Mouse (Mus musculus) lung, embryonic 15.5 days (tissue): ENCODE measurements at regions not wholly inside any gene's neighbourhood (a gene's known extent, or its start where the extent isn't known, plus 50 kb on each side); places are given as distances from the start of the nearest gene placed in this dataset.

ENCODE experiments used
- ATAC-seq: fragments of 200-750 bp; cut with Nextera tagmentation; 2 replicates; pipeline ENCODE4 v1.8.0; 2017; ENCODE audit warnings: moderate number of reproducible peaks, borderline replicate concordance; ENCODE audit not compliant: low FRiP score, low TSS enrichment; ENCODE audit errors: extremely low read depth
- H3K27ac ChIP-seq: fragments of 300-500 bp; sonication (generic); 2 replicates; pipeline ENCODE4 v1.5.1; 2015; ENCODE audit warnings: moderate library complexity, mild to moderate bottlenecking, inconsistent platforms
- H3K27me3 ChIP-seq: fragments of 300-500 bp; sonication (generic); 2 replicates; pipeline ENCODE4 v1.6.1; 2015; ENCODE audit warnings: inconsistent platforms
- H3K36me3 ChIP-seq: fragments of 300-500 bp; sonication (generic); 2 replicates; pipeline ENCODE4 v1.6.1; 2015; ENCODE audit warnings: inconsistent platforms
- H3K4me1 ChIP-seq: fragments of 300-500 bp; sonication (generic); 2 replicates; pipeline ENCODE4 v1.6.1; 2015; ENCODE audit warnings: inconsistent platforms
- H3K4me2 ChIP-seq: fragments of 300-500 bp; sonication (generic); 2 replicates; pipeline ENCODE4 v1.6.1; 2015; ENCODE audit warnings: inconsistent platforms, mild to moderate bottlenecking, moderate library complexity
- H3K4me3 ChIP-seq: fragments of 300-500 bp; sonication (generic); 2 replicates; pipeline ENCODE4 v1.5.1; 2015; ENCODE audit warnings: mild to moderate bottlenecking, inconsistent platforms
- H3K9ac ChIP-seq: fragments of 300-500 bp; sonication (generic); 2 replicates; pipeline ENCODE4 v1.6.1; 2015; ENCODE audit warnings: inconsistent platforms
- H3K9me3 ChIP-seq: fragments of 300-500 bp; sonication (generic); 2 replicates; pipeline ENCODE4 v1.6.1; 2016; ENCODE audit warnings: inconsistent platforms
- WGBS: fragments of 180-500 bp; shearing (Covaris S2); methylation state at CpG from one replicate; pipeline ENCODE4 v1.1.7; 2015; 5-methylcytosine and 5-hydroxymethylcytosine counted together

GRCm38 (mm10) chr15:88146118-88146517, 454.0 kb upstream of the Zdhhc25 start:
- 47% methylated on average over 7 of the region's 7 CpGs for WGBS
- ATAC-seq = no peak
- no peaks in the 10 kb centered on the region for H3K4me1 ChIP-seq

GRCm38 (mm10) chr15:88151199-88151598, 448.9 kb upstream of the Zdhhc25 start:
- Histone ChIP-seq H3K9ac (no peak overlapping the region), H3K9me3 (no peaks in the 10 kb centered on the region), H3K4me1 (no peaks in the 10 kb centered on the region), H3K27ac (no peak overlapping the region), H3K27me3 (no peaks in the 10 kb centered on the region), H3K4me2 (no peak overlapping the region), H3K4me3 (no peak overlapping the region), H3K36me3 (no peaks in the 10 kb centered on the region)
- ATAC-seq = no peak
- WGBS = 60% methylated on average over 6 of the region's 6 CpGs

More at GRCm38 (mm10) chr15:88146118-88146517, 454.0 kb upstream of the Zdhhc25 start:
- Histone ChIP-seq H3K36me3 (no peaks in the 10 kb centered on the region), H3K4me3 (no peak overlapping the region), H3K27ac (no peak overlapping the region), H3K4me2 (no peak overlapping the region), H3K27me3 (no peaks in the 10 kb centered on the region), H3K9me3 (no peaks in the 10 kb centered on the region), H3K9ac (no peak overlapping the region)

DNA sequence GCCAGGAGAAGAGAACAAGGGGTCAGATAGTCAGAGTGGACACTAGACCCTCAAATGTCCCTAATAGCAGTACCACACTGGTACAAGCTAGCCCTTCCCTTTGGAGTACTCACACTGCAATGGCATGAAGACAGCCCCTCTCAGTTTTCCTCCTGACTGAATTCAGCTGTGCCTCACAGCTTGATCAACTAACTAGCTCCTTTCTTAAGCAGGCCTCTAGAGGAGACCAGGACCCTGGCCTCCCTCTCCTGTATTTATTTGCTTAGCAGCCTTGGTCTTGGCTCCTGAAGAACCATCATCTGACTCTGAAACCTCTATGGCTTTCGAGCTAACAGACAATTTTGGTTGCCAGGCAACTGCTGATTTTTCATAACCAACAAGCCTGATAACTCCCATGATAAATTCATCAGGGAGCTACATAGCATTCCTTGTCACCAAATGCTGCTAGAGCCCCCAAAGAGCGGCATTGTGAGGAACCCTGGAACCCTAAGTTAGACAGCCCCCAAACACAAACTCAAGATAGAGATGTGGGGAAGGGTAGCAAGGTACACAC, 440.4 kb upstream of the Zdhhc25 start:
- no peak for ATAC-seq
- H3K9ac ChIP-seq = no peak overlapping the region
- no peaks in the 10 kb centered on the region for H3K9me3 ChIP-seq
- no peak overlapping the region for H3K27ac ChIP-seq
- H3K36me3 ChIP-seq = no peaks in the 10 kb centered on the region
- WGBS = 56% methylated on average over 2 of the region's 2 CpGs
- no peak overlapping the region for H3K4me3 ChIP-seq
- no peaks in the 10 kb centered on the region for H3K27me3 ChIP-seq
- no peak overlapping the region for H3K4me2 ChIP-seq
- no peaks in the 10 kb centered on the region for H3K4me1 ChIP-seq

GRCm38 (mm10) chr15:88160291-88160690, 439.8 kb upstream of the Zdhhc25 start:
- 83% methylated on average over 4 of the region's 4 CpGs for WGBS
- Histone ChIP-seq H3K27ac (no peak overlapping the region), H3K4me2 (no peak overlapping the region), H3K36me3 (no peaks in the 10 kb centered on the region), H3K27me3 (no peaks in the 10 kb centered on the region), H3K9me3 (no peaks in the 10 kb centered on the region), H3K9ac (no peak overlapping the region), H3K4me1 (no peaks in the 10 kb centered on the region), H3K4me3 (no peak overlapping the region)
- ATAC-seq = no peak

- no peaks in the 10 kb centered on the region for H3K9me3 ChIP-seq
- no peaks in the 10 kb centered on the region for H3K36me3 ChIP-seq
- no peak overlapping the region for H3K4me3 ChIP-seq
- ATAC-seq = no peak
- 59% methylated on average over 3 of the region's 3 CpGs for WGBS
- no peak overlapping the region for H3K9ac ChIP-seq
- no peaks in the 10 kb centered on the region for H3K4me1 ChIP-seq
- no peak overlapping the region for H3K27ac ChIP-seq
- H3K27me3 ChIP-seq = no peaks in the 10 kb centered on the region
- no peak overlapping the region for H3K4me2 ChIP-seq
These were observed 436.7 kb upstream of the Zdhhc25 start for GRCm38 (mm10) chr15:88163438-88163837.

GRCm38 (mm10) chr15:88174326-88174725, 425.8 kb upstream of the Zdhhc25 start:
- no peak overlapping the region for H3K27ac ChIP-seq
- no peak overlapping the region for H3K9ac ChIP-seq
- H3K36me3 ChIP-seq = no peaks in the 10 kb centered on the region
- whole genome bisulfite sequencing = 24% methylated on average over 3 of the region's 3 CpGs
- no peak overlapping the region for H3K4me3 ChIP-seq
- no peak for ATAC-seq
- no peaks in the 10 kb centered on the region for H3K27me3 ChIP-seq
- H3K4me2 ChIP-seq = no peak overlapping the region
- H3K4me1 ChIP-seq = no peaks in the 10 kb centered on the region
- no peaks in the 10 kb centered on the region for H3K9me3 ChIP-seq

GRCm38 (mm10) chr15:88175991-88176390, 424.1 kb upstream of the Zdhhc25 start:
- Histone ChIP-seq H3K27me3 (no peaks in the 10 kb centered on the region), H3K9ac (no peak overlapping the region), H3K9me3 (no peaks in the 10 kb centered on the region), H3K4me3 (no peak overlapping the region), H3K4me2 (no peak overlapping the region), H3K36me3 (no peaks in the 10 kb centered on the region), H3K27ac (no peak overlapping the region), H3K4me1 (no peaks in the 10 kb centered on the region)
- no peak for ATAC-seq
- WGBS = 66% methylated on average over 3 of the region's 3 CpGs

GRCm38 (mm10) chr15:88196539-88196938, 403.6 kb upstream of the Zdhhc25 start:
- no peaks in the 10 kb centered on the region for H3K9me3 ChIP-seq
- ATAC-seq = no peak
- H3K4me3 ChIP-seq = no peak overlapping the region
- H3K27me3 ChIP-seq = no peaks in the 10 kb centered on the region
- 75% methylated on average over 2 of the region's 2 CpGs for WGBS
- H3K36me3 ChIP-seq = no peaks in the 10 kb centered on the region
- no peaks in the 10 kb centered on the region for H3K4me1 ChIP-seq
- H3K27ac ChIP-seq = no peak overlapping the region
- no peak overlapping the region for H3K4me2 ChIP-seq
- no peak overlapping the region for H3K9ac ChIP-seq

GRCm38 (mm10) chr15:88202736-88203135, 397.4 kb upstream of the Zdhhc25 start:
- H3K4me2 ChIP-seq = no peak overlapping the region
- no peak overlapping the region for H3K9ac ChIP-seq
- no peaks in the 10 kb centered on the region for H3K27me3 ChIP-seq
- H3K36me3 ChIP-seq = no peaks in the 10 kb centered on the region
- no peaks in the 10 kb centered on the region for H3K4me1 ChIP-seq
- no peak overlapping the region for H3K4me3 ChIP-seq
- ATAC-seq = no peak
- H3K27ac ChIP-seq = no peak overlapping the region
- H3K9me3 ChIP-seq = no peaks in the 10 kb centered on the region
- WGBS = 61% methylated on average over 3 of the region's 3 CpGs

- Histone ChIP-seq H3K4me2 (no peak overlapping the region), H3K4me1 (no peaks in the 10 kb centered on the region), H3K4me3 (no peak overlapping the region), H3K36me3 (no peaks in the 10 kb centered on the region), H3K27ac (no peak overlapping the region), H3K9ac (no peak overlapping the region), H3K9me3 (no peaks in the 10 kb centered on the region), H3K27me3 (no peaks in the 10 kb centered on the region)
- ATAC-seq = no peak
- WGBS = 23% methylated on average over 3 of the region's 3 CpGs
These were observed 386.7 kb upstream of the Zdhhc25 start for GRCm38 (mm10) chr15:88213356-88213755.

DNA sequence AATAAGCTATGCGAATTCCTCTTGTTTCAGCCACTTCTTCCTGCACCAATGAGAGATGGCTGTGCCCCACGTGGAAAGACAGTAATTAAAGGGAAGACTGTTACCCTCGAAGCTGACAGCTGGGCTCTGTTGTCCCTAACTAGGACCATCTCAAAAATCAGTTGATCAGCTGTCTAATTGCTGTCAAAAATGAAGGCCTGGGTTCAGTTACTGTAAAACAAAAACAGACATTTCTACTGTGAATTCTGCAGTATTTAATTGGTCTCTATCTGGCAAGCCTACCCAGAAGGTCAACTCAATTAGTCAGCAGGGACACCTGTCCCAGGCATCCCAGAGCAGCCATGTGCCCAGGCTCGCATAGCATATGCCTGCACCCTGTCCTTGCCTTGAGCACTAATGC, 385.8 kb upstream of the Zdhhc25 start:
- no peaks in the 10 kb centered on the region for H3K9me3 ChIP-seq
- H3K27ac ChIP-seq = no peak overlapping the region
- H3K27me3 ChIP-seq = no peaks in the 10 kb centered on the region
- WGBS = 52% methylated on average over 4 of the region's 4 CpGs
- H3K4me3 ChIP-seq = no peak overlapping the region
- no peak overlapping the region for H3K9ac ChIP-seq
- H3K4me2 ChIP-seq = no peak overlapping the region
- no peak for ATAC-seq
- H3K4me1 ChIP-seq = no peaks in the 10 kb centered on the region
- no peaks in the 10 kb centered on the region for H3K36me3 ChIP-seq

- no peaks in the 10 kb centered on the region for H3K27me3 ChIP-seq
- no peaks in the 10 kb centered on the region for H3K36me3 ChIP-seq
- no peak for ATAC-seq
- H3K9ac ChIP-seq = no peak overlapping the region
- WGBS = 62% methylated on average over 4 of the region's 4 CpGs
- no peak overlapping the region for H3K4me3 ChIP-seq
- no peak overlapping the region for H3K27ac ChIP-seq
- no peak overlapping the region for H3K4me2 ChIP-seq
- H3K4me1 ChIP-seq = no peaks in the 10 kb centered on the region
- no peaks in the 10 kb centered on the region for H3K9me3 ChIP-seq
These were observed 370.6 kb upstream of the Zdhhc25 start for GRCm38 (mm10) chr15:88229456-88229855.

- ATAC-seq = no peak
- Histone ChIP-seq H3K4me1 (no peaks in the 10 kb centered on the region), H3K4me2 (no peak overlapping the region), H3K27ac (no peak overlapping the region), H3K36me3 (no peaks in the 10 kb centered on the region), H3K4me3 (no peak overlapping the region), H3K27me3 (no peaks in the 10 kb centered on the region), H3K9me3 (no peaks in the 10 kb centered on the region), H3K9ac (no peak overlapping the region)
- WGBS = 84% methylated on average over 13 of the region's 13 CpGs
These were observed 355.5 kb upstream of the Zdhhc25 start for GRCm38 (mm10) chr15:88244606-88245005.
